Mouse (Mus musculus) CH12.LX (cell line): ENCODE measurements around the gene Kptn. TPM values are rescaled to one million over a fixed set of nuclear protein-coding genes. Genes with fewer than 3 reads are reported as not detected.

ENCODE experiments used
- DNase-seq: peaks from one replicate; pipeline ENCODE4 v3.0.0-alpha.2; 2013; ENCODE audit errors: extremely low read depth
- H3K27ac ChIP-seq: 2 replicates; pipeline ENCODE4 v1.5.1; 2012; ENCODE audit warnings: low read depth, mild to moderate bottlenecking, control low read depth, moderate library complexity; ENCODE audit not compliant: insufficient read depth
- H3K27me3 ChIP-seq: replicated peaks from 2 replicates; pipeline ENCODE3; 2012; ENCODE audit warnings: inconsistent platforms
- H3K36me3 ChIP-seq, 2 experiments: replicated peaks in 1 of 2; 2 replicates each; pipeline versions ENCODE3 to v1.6.1; 2012; ENCODE audit warnings: inconsistent platforms in 1 of 2, low read length in 1 of 2, mild to moderate bottlenecking in 1 of 2, mixed read lengths in 1 of 2, moderate library complexity in 1 of 2; ENCODE audit not compliant: control insufficient read depth in 1 of 2, insufficient read depth in 1 of 2
- H3K4me1 ChIP-seq, 2 experiments: 2 replicates each; pipeline ENCODE4 v1.6.1; 2012; ENCODE audit warnings: inconsistent platforms in 1 of 2, moderate library complexity in 1 of 2; ENCODE audit not compliant: insufficient read depth in 2 of 2, control insufficient read depth in 1 of 2
- H3K4me2 ChIP-seq: 2 replicates; pipeline ENCODE4 v1.6.1; 2012; ENCODE audit warnings: low read depth, mild to moderate bottlenecking, control low read depth; ENCODE audit not compliant: poor library complexity, insufficient read depth, severe bottlenecking
- H3K4me3 ChIP-seq, 3 experiments: fragments of 150-350 bp in 1 of 3; sonication (generic) in 1 of 3; replicated peaks in 1 of 3; 2 replicates each; pipeline versions ENCODE3 to v1.5.1; 2011 to 2012; ENCODE audit warnings: low read depth in 2 of 3, low read length in 2 of 3, mild to moderate bottlenecking in 2 of 3, moderate library complexity in 2 of 3, control low read depth in 1 of 3, improper control_type of control experiment in 1 of 3, inconsistent platforms in 1 of 3, mixed read lengths in 1 of 3; ENCODE audit not compliant: poor library complexity in 1 of 3
- H3K79me2 ChIP-seq: replicated peaks from 2 replicates; pipeline ENCODE4 v1.6.1; 2012; ENCODE audit warnings: mild to moderate bottlenecking, moderate library complexity; ENCODE audit not compliant: control insufficient read depth, poor library complexity, insufficient read depth, severe bottlenecking; ENCODE audit errors: extremely low read depth
- H3K9ac ChIP-seq: 2 replicates; pipeline ENCODE4 v1.6.1; 2012; ENCODE audit warnings: low read depth, mild to moderate bottlenecking, control low read depth, moderate library complexity; ENCODE audit not compliant: insufficient read depth
- H3K9me3 ChIP-seq: replicated peaks from 2 replicates; pipeline ENCODE3; 2012; ENCODE audit warnings: low read length, inconsistent platforms, mixed read lengths
- BHLHE40 ChIP-seq: IDR thresholded peaks from 2 replicates; pipeline ENCODE4 v1.6.1; 2011; ENCODE audit warnings: mild to moderate bottlenecking, low read depth, low read length, improper control_type of control experiment
- CHD1 ChIP-seq: IDR thresholded peaks from 2 replicates; pipeline ENCODE4 v1.6.1; 2012; ENCODE audit warnings: low read depth, low read length, improper control_type of control experiment, inconsistent platforms
- CHD2 ChIP-seq: IDR thresholded peaks from 2 replicates; pipeline ENCODE4 v1.6.1; 2011; ENCODE audit warnings: low read length, improper control_type of control experiment
- CTCF ChIP-seq, 2 experiments: IDR thresholded peaks in 1 of 2; conservative IDR thresholded peaks in 1 of 2; 2 replicates each; pipeline ENCODE4 v1.5.1; 2011 to 2012; ENCODE audit warnings: low read depth in 2 of 2, low read length in 2 of 2, improper control_type of control experiment in 1 of 2, inconsistent platforms in 1 of 2, mild to moderate bottlenecking in 1 of 2, moderate library complexity in 1 of 2
- ELF1 ChIP-seq: IDR thresholded peaks from 2 replicates; pipeline ENCODE4 v1.6.1; 2014; ENCODE audit warnings: low read depth, mild to moderate bottlenecking, inconsistent platforms, low read length, improper control_type of control experiment
- EP300 ChIP-seq: IDR thresholded peaks from 2 replicates; pipeline ENCODE4 v1.6.1; 2011; ENCODE audit warnings: low read length, improper control_type of control experiment
- HCFC1 ChIP-seq: IDR thresholded peaks from 2 replicates; pipeline ENCODE4 v1.6.1; 2012; ENCODE audit warnings: low read depth, mild to moderate bottlenecking, inconsistent platforms, low read length, improper control_type of control experiment
- IRF4 ChIP-seq: IDR thresholded peaks from 2 replicates; pipeline ENCODE4 v1.6.1; 2014; ENCODE audit warnings: low read depth, mild to moderate bottlenecking, inconsistent platforms, low read length, improper control_type of control experiment
- JUN ChIP-seq: IDR thresholded peaks from 2 replicates; pipeline ENCODE4 v1.6.1; 2011; ENCODE audit warnings: low read depth, mild to moderate bottlenecking, low read length, improper control_type of control experiment, moderate library complexity; ENCODE audit not compliant: insufficient read depth
- JUND ChIP-seq: conservative IDR thresholded peaks from 2 replicates; pipeline ENCODE4 v1.6.1; 2011; ENCODE audit warnings: low read depth, low read length, improper control_type of control experiment
- KAT2A ChIP-seq: IDR thresholded peaks from 2 replicates; pipeline ENCODE4 v1.6.1; 2012; ENCODE audit warnings: low read length, improper control_type of control experiment, inconsistent platforms; ENCODE audit not compliant: insufficient replicate concordance
- MYC ChIP-seq: IDR thresholded peaks from 2 replicates; pipeline ENCODE4 v1.6.1; 2011; ENCODE audit warnings: low read depth, mild to moderate bottlenecking, improper control_type of control experiment, low read length
- NRF1 ChIP-seq: IDR thresholded peaks from 2 replicates; pipeline ENCODE4 v1.6.1; 2014; ENCODE audit warnings: low read depth, mild to moderate bottlenecking, inconsistent platforms, low read length, improper control_type of control experiment, moderate library complexity
- POLR2A ChIP-seq: IDR thresholded peaks from 2 replicates; pipeline ENCODE4 v1.6.1; 2011; ENCODE audit warnings: low read depth, mild to moderate bottlenecking, improper control_type of control experiment, low read length
- RAD21 ChIP-seq: IDR thresholded peaks from 2 replicates; pipeline ENCODE4 v1.6.1; 2011; ENCODE audit warnings: low read depth, mild to moderate bottlenecking, low read length, improper control_type of control experiment, moderate library complexity
- RCOR1 ChIP-seq: conservative IDR thresholded peaks from 2 replicates; pipeline ENCODE4 v1.6.1; 2012; ENCODE audit warnings: low read depth, mild to moderate bottlenecking, inconsistent platforms, low read length, improper control_type of control experiment
- SMC3 ChIP-seq: IDR thresholded peaks from 2 replicates; pipeline ENCODE4 v1.6.1; 2011; ENCODE audit warnings: low read depth, low read length, improper control_type of control experiment
- USF2 ChIP-seq: conservative IDR thresholded peaks from 2 replicates; pipeline ENCODE4 v1.6.1; 2011; ENCODE audit warnings: low read depth, low read length, improper control_type of control experiment
- ZC3H11A ChIP-seq: IDR thresholded peaks from 2 replicates; pipeline ENCODE4 v1.6.1; 2012; ENCODE audit warnings: low read depth, mild to moderate bottlenecking, inconsistent platforms, low read length, improper control_type of control experiment
- ZMIZ1 ChIP-seq: IDR thresholded peaks from 2 replicates; pipeline ENCODE4 v1.6.1; 2012; ENCODE audit warnings: low read depth, mild to moderate bottlenecking, inconsistent platforms, low read length, improper control_type of control experiment
- ZNF384 ChIP-seq: IDR thresholded peaks from 2 replicates; pipeline ENCODE4 v1.6.1; 2012; ENCODE audit warnings: low read depth, low read length, improper control_type of control experiment, inconsistent platforms
- dilution Hi-C: fragments of 300-500 bp; cut with MboI; formaldehyde crosslinking; loops from 2 replicates; pipeline ENCODE4 v1.14.3; 2020; ENCODE audit warnings: low sequenced_read_pairs; ENCODE audit not compliant: extremely low pct_unique_long_range_greater_than_20kb, extremely low pct_ligation_motif_present
- in situ Hi-C: fragments of 300-500 bp; cut with MboI; formaldehyde crosslinking; loops from 3 replicates; pipeline ENCODE4 v1.14.3; 2019; ENCODE audit warnings: low sequenced_read_pairs, low pct_ligation_motif_present, low pct_unique_long_range_greater_than_20kb, mixed read lengths
- polyA plus RNA-seq: library from polyadenylated mRNA; unstranded; fragments of >175 nt; gene quantifications from 2 replicates; pipeline ENCODE4 v1.2.1, GENCODE M21; 2012; ENCODE audit warnings: low read depth; ENCODE audit not compliant: insufficient read length
- total RNA-seq, 2 experiments: library from RNA; depleted of rRNA; stranded (reverse); fragments of 300-350 nt in 1 of 2; fragments of >200 nt in 1 of 2; gene quantifications; 2 replicates each; pipeline ENCODE4 v1.2.3; 2012 to 2014

Gene Kptn
- total and polyA plus RNA-seq, 3 experiments, result 14.5 to 25.4 (median 17.5) TPM

GRCm38 (mm10) chr7:16172141-16172581 lies 52.5 kb downstream of the Kptn start:
- TF ChIP-seq CHD1 (no peak), CTCF (conservative IDR thresholded peaks at IDR 0.05 in 1 of 2, IDR thresholded peaks at IDR 0.05 in 1 of 2; ENCODE audit: low read depth in 2 of 2, low read length in 2 of 2) (no peak), RAD21 (no peak), BHLHE40 (no peak), POLR2A (no peak), KAT2A (no peak), RCOR1 (no peak), MYC (no peak), ZMIZ1 (no peak), JUN (no peak), SMC3 (no peak), JUND (no peak), HCFC1 (no peak), EP300 (no peak)
- peaks cover 35% of the 10 kb centered on the region for H3K27me3 ChIP-seq
- no peak for DNase-seq
- no peak overlapping the region for H3K4me3 ChIP-seq
- H3K27ac ChIP-seq, result no peak overlapping the region
- H3K4me1 ChIP-seq, result peaks cover 3 to 22% of the 10 kb centered on the region in 2 experiments
- in situ Hi-C loops, result no loop called here
- no peak overlapping the region for H3K9ac ChIP-seq
- H3K9me3 ChIP-seq, result peaks cover 16% of the 10 kb centered on the region
- H3K79me2 ChIP-seq, result no peaks in the 10 kb centered on the region
- dilution Hi-C loops, result loop anchor here (25.0 kb wide), 1 partner anchor 210 kb away; the partner anchor contains the start of gene Ehd2
- H3K36me3 ChIP-seq, result no peaks in the 10 kb centered on the region
- H3K4me2 ChIP-seq, result no peak overlapping the region

GRCm38 (mm10) chr7:16172586-16173140 lies 53.0 kb downstream of the Kptn start:
- Histone ChIP-seq H3K79me2 (no peaks in the 10 kb centered on the region), H3K27me3 (peaks cover 35% of the 10 kb centered on the region), H3K27ac (no peak overlapping the region), H3K4me1 (peaks cover 3 to 27% of the 10 kb centered on the region in 2 experiments), H3K9ac (no peak overlapping the region), H3K4me3 (no peak overlapping the region), H3K4me2 (no peak overlapping the region), H3K9me3 (peaks cover 12% of the 10 kb centered on the region), H3K36me3 (peaks cover 0 to 2% of the 10 kb centered on the region in 2 experiments)
- DNase-seq, result no peak
- dilution Hi-C loops, result loop anchor here (25.0 kb wide), 1 partner anchor 210 kb away; the partner anchor contains the start of gene Ehd2
- in situ Hi-C loops, result no loop called here
- TF ChIP-seq POLR2A (no peak), NRF1 (no peak), CTCF (conservative IDR thresholded peaks at IDR 0.05 in 1 of 2, IDR thresholded peaks at IDR 0.05 in 1 of 2; ENCODE audit: low read depth in 2 of 2, low read length in 2 of 2) (no peak), MYC (no peak), USF2 (no peak), ZC3H11A (no peak), ZMIZ1 (no peak), CHD2 (no peak), ELF1 (no peak), ZNF384 (no peak), IRF4 (no peak)
